Mouse (Mus musculus) cerebellum, adult 8-10 months (tissue): Measurements from ENCODE around the gene Bcor.

Experiments used
- DNase-seq: peaks from one replicate; pipeline ENCODE4 v3.0.0; 2022

The Bcor gene

DNA sequence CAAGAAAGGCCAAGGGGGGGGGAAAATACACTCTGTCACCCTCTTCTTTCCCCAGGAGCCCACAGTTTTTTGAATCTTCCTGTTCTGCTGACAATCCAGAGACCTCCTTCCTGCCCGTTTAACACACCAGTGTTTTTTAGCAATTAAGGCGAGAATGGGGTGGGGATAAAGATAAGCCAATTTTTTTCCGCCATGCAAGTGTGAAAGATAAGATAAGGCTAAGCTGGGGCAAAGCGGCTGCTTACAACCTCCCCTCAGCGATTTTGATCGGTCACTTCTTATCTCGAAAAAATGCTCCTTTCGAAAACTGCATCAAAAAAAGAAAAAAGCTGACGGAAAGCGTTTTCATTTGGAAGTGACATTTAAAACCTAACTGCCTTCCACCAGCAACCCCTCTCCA is 74.2 kb downstream of the Bcor start:
- no peak for DNase-seq

DNA sequence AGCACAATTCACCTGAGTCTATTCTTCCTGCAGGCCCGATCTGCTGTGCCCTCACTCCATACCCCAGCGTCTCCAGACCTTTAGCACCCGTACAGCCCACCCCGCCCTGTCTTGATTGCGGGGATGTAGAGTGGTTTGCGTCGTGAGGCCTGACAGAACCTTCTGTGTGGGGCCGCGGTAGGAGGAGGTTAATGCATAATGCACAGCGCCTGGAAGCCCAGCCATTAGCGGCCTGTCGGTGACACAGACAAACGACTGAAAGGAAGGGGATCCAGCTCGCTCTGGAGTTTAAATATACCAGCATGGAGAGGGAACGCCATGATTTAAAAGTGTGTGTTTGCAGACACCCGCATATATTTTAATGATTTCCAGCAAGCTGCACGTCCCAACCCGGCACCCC is 74.9 kb downstream of the Bcor start:
- no peak for DNase-seq

DNA sequence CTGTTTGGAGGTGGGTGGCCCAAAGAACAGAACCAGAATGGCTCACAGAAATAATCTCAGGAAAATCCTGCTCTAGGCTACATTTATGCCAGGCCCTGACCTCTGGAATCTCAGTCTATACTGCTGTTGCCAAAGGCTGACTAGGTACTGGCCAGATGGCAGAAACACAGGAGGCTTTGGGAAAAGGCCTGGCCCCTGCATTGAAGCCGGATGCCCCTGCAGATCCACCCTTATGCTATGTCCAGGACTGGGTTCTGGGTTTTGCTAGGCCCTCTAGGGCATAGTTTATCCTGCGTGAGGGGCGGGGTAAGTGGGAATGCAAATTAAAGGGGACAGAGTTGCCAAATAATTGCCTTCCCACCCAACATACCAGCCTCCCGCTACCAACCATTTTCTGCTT is 75.5 kb downstream of the Bcor start:
- DNase-seq: no peak

DNA sequence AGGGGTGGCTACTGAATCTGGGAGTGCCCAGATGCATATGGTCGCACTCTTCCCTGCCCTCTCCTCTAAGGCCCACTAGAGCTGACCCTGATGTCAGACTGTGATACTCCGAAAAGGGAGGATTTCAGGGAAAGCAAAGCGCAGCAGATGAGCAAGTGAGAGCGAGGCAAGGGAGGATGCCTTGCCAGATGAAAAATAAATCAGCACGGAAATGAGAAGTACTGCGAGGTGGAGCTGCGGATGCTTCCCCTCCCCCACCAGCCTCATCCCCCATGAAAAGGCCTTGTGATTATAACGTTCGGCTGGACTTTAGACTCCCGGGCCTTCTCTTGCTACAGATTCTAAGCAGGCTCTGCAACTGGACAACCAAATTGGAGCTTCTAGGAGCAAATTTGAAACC is 76.5 kb downstream of the Bcor start:
- DNase-seq: no peak

DNA sequence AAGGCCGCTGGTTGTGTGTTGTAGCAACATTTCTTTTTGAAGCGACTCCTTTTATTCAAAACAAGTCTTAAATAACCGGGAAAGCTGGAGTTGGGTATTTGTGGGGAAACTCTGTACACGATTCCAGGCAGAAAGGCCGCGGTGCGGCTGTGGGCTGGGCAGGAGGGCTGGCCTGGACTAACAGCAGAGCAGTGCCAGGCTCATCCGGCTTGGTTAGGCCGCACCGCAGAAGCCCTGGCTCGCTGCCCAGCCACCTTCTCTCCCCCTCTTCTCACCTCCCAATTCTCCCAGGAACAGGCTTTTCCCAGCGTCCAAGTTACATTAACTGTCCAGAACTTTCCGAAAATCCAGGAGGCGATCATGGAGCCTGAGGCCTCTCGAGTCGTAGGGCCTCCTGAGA is 77.4 kb downstream of the Bcor start:
- DNase-seq: no peak

DNA sequence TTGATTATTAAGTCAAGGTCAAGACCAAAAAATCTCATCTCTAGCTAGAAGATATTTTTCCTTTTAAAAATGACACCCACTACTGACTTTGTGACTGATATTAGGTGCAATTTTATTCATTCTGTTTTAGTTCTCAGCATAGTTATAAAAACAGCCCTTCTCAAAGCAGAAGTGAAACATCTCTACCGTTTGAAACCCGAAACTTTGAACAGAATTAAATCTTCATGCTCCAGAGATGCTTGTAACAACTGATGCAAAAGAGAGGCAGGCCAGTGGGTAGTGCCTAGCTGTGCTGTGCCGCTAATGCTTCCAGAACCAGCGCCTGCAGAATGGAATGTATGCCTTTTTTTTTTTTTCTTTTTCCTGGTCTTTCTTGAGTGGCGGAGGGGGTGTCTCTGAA is 78.0 kb downstream of the Bcor start:
- DNase-seq: no peak

DNA sequence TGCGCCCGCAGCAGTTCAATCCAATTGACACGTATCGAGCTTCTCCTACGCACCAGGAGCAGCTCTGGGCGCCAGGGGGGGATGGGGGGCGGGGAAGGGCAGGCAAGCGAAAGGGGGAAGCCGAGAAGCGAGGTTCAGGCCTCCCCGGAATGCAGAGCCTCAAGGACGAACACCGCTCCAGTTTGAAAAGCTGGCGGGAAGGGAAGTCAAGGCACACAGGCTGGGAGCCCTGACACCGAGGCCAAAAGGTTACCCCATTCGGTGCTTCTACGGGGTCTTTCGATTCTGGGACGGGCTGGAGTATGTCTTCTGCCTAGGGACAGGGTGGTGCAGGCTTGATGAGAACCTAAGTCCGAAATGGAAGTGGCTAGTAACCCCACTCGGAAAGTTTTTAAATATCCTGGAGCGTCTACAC is 78.4 kb downstream of the Bcor start:
- DNase-seq: no peak

DNA sequence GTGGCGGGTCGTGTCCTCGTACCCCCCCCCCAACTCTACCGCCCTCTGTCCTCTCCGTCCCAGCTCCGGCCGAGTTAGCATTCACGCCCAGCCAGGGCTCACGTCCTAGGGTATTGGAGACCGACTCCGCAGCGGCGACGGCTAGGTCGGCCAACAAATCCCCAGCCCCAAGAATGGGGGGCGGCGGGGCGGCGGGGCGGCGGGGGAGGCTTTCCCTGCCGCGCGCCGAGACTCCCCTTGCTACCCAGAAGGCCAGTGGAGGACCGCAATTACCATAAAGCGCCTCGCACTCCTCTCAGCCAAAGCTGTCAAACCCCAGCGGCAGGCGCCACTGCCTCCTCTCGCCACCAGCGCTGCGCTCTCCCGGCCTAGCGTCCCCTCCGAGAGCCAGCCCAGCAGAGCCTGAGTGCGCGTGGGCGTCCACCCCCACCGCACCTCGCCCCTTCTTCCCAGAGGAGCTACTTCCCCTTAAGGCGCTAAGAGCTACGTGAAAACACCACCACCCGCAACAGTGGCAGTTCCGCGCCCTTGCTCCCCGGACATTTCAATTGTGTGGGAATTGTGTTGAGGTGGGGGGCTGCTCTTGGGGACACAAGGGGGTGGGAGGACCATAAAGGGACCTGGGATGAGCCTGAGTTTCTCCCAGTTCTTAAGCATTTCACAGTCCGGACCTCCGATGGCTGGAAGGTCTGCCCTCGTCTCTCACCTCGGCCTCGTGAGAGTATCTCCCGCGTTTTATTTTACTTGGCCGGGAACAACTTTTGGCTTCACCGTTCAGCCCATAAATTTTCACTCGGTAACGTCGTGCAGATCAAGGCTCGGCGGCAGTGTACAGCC is 79.0 kb downstream of the Bcor start:
- no peak for DNase-seq

DNA sequence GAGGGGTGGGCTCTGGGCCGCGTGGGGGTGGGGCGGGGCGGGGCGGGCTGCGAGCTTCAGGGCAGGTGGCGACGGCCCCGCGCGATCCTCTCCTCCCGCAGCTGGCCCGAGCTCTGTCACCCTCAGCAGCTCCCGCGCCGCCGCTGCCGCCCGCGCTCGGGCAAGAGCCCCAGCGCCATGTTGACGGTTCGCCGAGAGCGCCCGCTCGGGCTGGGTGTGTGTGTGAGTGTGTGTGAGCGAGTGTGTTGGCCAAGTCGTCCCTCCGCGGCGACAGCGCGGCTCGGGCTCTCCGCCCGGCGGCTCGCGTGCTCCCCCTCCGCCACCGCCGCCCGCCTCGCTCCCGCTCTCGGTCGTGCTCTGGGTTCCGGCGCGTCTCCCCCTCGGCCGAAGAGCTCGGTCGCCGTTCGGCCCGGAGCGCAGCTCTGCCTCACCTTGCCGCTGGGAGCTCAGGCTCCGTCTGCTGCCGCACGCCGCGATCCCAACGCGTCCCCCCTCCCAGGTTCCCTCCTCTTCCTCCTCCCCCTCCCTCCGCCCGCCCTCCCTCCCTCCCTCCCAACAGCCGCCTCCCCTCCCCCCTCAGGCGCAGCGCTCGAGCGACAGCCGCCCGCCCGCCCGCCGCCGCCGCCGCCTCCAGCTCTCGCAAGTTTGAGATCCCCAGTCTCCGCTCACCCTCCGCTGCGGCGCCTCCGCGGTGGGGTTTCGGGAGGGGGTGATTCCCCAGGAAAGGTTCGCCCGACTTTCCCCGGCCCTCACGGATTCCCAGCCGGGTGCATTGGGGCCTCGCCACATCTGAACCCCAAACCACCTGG is 79.9 kb downstream of the Bcor start:
- peak; percentile 54 for DNase-seq

DNA sequence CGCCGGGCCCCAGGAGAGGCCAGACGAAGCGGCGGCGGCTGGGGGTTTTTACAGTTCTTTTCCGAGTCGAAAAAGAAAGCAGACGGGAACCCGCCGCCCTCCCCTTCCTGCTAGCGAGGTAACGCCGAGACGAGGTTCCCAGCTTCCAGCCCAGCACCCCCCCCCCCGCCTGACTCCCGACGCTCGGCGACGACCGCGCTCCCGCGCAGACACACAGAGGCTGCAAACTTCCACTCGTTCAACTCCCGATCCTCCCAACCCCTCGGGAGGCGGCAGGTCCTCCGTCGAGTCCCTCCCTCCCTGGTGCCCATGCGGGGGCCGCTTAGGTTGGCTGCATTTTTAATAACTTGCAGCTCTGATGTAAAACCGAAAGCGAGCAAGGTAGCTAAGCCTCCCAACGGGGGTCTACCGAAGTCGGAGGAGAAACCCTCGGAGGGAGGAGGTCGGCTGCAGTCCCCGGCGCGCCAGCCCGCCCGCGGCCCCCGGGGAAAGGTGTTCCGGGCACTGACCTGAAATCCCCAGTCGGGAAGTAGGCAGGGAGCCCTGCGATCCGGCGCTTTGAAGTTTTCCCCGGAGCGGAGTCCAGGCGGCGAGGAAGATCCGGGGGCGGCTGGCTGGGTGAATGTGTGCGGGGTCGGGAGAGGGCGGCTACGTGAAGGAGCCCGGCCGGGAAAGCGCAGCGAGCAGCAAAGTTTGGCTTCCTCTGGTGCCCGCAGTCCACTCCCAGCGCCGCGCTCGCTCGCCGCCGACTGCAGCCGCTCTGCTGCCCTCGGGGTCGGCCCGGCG is 80.7 kb downstream of the Bcor start:
- no peak for DNase-seq

DNA sequence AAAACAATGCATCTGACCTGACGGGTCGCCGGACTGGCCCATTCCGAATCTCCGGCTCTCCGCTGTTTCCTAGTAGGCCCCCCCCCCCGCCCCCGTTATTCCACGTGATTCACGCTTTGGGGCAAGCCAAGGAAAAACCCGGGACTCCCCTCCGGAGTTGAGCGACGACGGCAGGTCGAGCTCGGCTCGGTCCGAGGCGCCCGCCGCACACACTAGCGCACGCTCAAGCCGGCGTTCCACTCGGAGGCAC is 81.2 kb downstream of the Bcor start:
- no peak for DNase-seq

DNA sequence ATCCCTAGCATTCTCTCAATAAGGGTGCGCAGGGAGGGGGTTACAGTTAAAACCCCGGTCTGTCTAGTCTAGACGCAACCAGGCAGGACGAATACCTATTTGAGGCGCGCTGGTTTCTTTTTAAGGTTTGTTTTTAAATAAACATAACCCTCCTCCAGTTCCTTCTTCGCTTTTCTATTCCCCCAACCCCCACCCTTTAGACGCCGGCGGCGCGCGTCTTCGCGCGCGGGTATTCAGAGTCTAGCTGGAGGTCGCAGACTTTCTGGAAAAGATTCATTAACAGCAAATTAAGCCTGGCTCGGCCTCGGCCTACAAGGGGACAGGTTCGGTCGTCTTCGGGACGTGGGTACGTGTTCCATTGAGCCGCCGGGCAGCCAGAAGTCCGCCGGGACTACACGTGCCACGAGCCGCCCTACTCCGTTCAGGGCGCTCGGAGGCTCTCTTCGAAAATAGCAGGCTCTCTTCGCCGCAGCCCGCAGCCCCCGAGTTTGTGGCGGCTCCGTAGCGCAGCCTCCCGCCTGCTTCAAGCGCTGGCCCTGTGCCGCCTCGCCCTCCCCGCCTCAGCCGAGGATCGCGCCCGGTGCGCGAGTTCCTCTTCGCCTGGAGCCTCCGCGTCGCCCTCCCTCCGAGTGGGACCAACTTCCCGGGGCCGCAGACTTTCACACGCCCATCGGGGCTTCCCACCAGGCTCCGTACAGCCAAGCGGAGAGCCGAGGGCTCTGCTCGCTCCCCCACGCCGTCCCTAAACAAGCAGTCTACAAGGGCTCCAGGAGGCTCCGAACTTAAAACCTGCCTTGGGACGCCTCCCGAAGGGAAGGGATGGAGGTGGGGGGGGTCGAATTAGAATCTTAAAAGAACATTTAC is 81.7 kb downstream of the Bcor start:
- no peak for DNase-seq

DNA sequence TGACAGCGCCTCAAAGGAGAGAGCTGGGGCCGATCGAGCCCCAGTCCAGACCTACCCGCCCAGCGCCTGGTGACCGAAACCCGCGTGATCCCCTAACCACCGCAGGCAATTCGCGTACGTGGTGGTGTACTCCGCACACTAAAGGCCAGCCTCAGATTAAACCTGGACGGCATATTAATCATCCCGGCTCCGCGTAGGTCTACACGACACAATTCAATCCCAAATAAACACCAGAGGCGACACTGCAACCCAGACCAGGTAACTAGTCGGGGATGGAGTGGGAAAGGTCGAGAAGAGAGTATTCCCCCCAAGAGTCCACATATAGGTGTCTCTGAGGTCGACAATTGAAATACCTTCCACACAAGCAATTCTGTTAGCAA is 82.6 kb downstream of the Bcor start:
- DNase-seq: no peak

DNA sequence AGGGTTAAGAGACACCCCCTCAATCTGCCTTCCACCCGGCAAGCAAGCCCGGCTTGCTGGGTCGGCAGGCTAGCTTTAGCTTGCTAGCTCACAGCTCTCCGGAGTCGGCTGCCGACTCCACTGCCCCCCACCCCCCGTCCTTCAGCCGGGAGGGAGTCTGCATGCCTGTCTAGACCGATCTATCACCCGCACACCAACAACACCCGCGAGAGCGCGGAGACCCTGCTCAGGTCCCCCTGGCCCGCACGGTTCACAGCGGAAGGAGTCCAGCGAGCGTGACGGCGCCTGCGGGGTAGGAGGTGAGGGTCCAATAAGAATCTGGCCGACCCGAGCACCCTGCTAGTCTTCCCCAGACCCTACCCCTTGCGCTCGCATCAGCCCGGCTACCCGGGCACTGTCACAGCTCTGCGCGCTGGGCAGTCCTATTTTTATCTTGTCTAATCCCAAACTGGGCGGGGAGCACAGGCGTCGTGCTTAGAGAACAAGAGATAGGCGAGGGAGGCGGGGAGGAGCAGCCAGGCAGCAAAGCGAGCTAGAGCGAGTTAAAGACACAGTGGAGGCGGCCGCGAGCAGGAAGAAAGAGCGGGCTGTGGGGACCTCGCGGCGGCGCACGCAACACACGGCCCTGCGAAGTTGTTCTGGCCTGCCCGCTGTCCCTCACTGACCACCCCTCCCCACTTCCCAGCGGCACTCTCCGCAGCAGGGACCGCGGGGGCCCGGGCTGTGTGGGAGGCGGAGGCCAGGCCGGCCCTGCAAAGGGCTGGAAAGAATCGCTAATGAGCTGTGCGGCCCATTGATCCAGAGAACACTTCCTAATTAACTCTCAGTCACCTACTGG is 83.2 kb downstream of the Bcor start:
- peak; percentile 49 for DNase-seq

DNA sequence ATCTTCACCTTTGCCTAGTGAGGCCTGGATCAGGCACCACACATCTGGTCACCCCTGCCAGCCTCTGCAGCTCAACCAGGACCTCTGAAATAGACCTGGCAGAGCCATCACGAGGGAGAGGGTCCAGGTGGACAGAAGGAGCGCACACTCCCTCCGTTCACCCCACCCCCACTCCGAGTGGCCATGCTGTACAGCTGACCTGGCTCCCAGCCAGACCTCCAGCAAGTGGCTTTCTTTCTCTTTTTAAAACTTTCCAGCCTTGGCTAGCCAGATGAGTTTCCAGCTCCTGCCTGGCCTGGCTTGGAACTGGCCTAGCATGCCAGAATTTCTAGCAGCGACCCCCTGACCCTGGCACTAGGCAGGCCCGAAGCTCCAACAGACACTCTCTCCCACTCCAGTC is 87.4 kb downstream of the Bcor start:
- DNase-seq: no peak

DNA sequence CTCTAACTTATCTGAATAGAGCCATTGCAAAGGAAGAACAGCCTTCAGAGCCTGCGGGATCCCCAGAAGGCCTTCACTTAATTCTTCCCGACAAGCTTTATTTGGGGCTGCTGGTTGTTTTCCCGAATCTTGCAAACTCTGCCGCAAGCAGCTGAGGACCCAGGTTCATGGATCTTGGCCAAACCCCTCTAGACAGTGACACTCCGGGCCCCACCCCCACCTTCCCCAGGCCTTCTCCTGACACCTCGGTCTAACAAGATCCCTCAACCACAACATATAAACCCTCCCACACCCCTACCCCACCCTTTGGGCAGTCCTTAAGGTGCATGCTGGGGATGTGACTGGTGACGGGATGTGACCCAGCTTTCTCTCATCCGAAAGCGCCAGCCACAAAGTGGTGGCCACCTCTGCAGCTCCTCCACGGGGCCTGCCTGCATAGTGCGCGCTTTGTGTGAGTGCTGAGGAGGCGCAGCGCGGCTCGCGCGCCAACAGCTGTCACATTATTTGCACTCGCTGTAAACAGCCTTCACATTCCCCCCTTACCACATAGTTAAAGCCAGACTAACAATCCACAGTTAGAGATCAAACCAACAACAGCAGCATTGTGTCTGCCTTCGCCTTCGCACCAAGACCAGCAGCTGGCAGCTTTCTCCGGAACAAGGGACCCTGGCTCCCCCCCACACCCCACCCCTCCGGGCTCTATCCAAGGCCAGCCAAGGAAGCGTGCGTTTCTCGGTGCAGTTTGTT is 91.0 kb downstream of the Bcor start:
- DNase-seq: no peak

DNA sequence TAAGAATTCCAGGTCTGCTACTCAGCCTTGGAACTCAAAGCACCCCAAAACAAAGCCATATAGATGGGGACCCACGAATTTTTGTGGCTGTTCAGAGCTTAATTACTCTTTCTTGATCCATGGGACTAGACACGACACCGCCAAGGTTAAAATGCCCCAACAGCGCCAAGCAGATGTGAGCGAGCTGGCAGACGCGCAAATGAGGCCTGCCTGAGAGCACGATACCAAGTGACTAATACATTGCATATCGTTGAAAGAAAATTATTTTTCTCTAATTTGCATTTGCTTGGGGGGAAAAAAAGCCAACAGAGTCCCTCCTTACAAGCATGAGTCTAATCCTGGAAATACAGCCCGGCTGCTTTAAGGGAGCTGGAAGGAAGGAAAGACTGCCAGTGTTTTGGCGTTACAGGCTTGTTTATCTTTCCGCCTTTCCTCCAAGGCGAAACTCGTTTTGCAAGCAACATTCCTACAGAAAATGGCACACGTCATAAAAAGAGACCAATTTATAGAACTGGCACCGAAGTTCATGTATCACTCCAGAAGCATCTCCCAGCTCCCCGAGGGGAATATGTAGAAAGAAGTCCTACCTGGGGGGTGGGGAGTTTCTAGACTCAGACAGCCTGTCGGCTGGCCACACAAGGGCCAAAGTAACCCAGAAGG is 92.2 kb downstream of the Bcor start:
- DNase-seq: no peak

DNA sequence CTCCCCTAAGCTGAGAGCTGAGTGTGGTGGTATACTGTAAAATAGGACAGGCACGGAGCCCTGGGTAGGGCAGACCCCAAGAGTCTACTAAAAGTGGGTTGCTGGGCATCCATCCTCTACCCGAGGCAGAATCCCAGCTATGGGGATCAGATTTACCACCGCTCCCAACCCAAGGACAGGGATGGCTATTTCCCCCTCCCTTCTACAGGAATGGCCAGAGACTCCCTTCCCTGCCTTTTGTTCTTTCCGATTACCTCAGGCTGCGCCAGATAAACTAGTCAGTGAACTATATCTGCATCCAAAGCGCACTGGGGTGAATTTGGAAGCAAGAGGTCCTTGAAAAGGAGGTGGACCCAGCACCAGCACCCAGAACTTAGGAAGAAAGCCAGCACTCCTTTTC is 93.1 kb downstream of the Bcor start:
- DNase-seq: no peak

DNA sequence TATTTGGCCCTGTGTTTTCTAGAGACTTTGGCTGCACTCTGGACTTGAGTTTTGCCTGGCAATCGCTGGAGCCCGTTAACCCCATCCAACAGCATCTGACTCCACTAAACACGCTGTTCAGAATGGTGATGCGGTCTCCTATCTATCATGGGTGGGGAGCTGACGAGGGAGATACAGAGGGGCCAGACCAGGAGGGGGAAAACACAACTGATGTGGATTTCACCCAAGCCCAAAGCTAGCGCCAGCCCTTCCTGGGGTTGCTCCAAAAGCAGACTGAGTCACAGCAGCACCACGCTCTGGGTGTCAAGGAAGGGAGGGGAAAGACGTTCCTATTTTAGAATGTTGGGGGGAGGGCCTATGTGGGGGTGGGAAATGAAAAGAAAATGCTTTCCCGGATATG is 94.4 kb downstream of the Bcor start:
- DNase-seq: no peak

DNA sequence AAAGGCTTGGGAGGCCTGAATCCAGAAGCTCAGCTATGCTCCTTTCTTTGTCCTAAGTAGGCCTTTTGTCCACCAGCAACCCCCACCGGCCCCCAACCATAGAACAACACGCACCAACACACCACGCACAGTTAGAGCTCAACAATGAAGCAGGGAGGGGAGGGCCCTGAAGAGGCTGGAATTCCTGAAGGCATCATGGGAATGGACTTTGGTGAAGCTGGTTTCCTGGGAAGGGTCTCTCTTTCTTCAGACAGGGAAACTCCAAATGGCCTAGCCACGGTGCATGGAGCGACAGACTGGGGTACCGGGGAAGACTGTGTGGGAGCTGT is 97.3 kb downstream of the Bcor start:
- no peak for DNase-seq
